Mouse (Mus musculus) thymus, adult 2 months (tissue): ENCODE measurements around the gene Cradd.

ENCODE experiments used
- CTCF ChIP-seq: fragments of 200-500 bp; IDR thresholded peaks from 2 replicates; pipeline ENCODE4 v1.5.1; 2012; ENCODE audit warnings: mild to moderate bottlenecking, control low read depth, low read length, moderate library complexity, borderline replicate concordance; ENCODE audit not compliant: control insufficient read depth, poor library complexity, insufficient read depth; ENCODE audit errors: extremely low read depth
- POLR2A ChIP-seq: fragments of 200-500 bp; IDR thresholded peaks from 2 replicates; pipeline ENCODE4 v1.6.1; 2012; ENCODE audit warnings: mild to moderate bottlenecking, low read length, control low read depth, moderate library complexity; ENCODE audit not compliant: control insufficient read depth, poor library complexity, insufficient read depth; ENCODE audit errors: extremely low read depth

GRCm38 (mm10) chr10:95309412-95310322 is 14.3 kb downstream of the Cradd start:
- TF ChIP-seq CTCF, result no peak
- no peak for TF ChIP-seq POLR2A
